In genomic region chr2:26153909-26154340, GRCm38 (mm10) we compare ENCODE assay signal across 8 mouse cellular contexts. TPM values are rescaled to one million over a fixed set of nuclear protein-coding genes. Genes with fewer than 3 reads are reported as not detected.
A peak's percentile ranks its signal among the peaks of the same experiment; 100 is the strongest.
DNase-seq lines count a peak whose midpoint lies in the region; ATAC-seq and TF ChIP-seq lines count a peak whose summit lies in the region.

No protein-coding gene starts in this region.

- no peak overlapping the region for H3K4me2 ChIP-seq in embryonic facial prominence, embryonic 12.5 days (replicated peaks)

- peak; percentile 54; the same call in 1 of the 2 replicates for TF ChIP-seq CTCF in small intestine, adult 2 months (IDR thresholded peaks at IDR 0.05; ENCODE audit: extremely low read depth, insufficient read length, insufficient replicate concordance, low read depth, low read length)

- ATAC-seq in embryonic facial prominence, embryonic 12.5 days (ENCODE audit: insufficient number of reproducible peaks, insufficient read depth, low FRiP score, low TSS enrichment) = 0 out of 2 replicates have a peak, but pooled peaks have one; percentile 29

- H3K27me3 ChIP-seq in embryonic facial prominence, embryonic 12.5 days = no peaks in the 10 kb centered on the region
- no peaks in the 10 kb centered on the region for H3K27me3 ChIP-seq in small intestine, adult 2 months (ENCODE audit: control insufficient read depth, insufficient read depth, low read length)

- H3K4me3 ChIP-seq in embryonic facial prominence, embryonic 12.5 days = no peak overlapping the region
- H3K4me3 ChIP-seq in small intestine, adult 2 months (ENCODE audit: low read depth, low read length) = no peak overlapping the region

- H3K4me1 ChIP-seq in embryonic facial prominence, embryonic 12.5 days = no peaks in the 10 kb centered on the region
- H3K4me1 ChIP-seq in small intestine, adult 2 months (ENCODE audit: control insufficient read depth, insufficient read depth, insufficient read length, low read length) = no peaks in the 10 kb centered on the region

- WGBS in embryonic facial prominence, embryonic 12.5 days = 4% methylated on average over 4 of the region's 4 CpGs
- WGBS in small intestine, adult 2 months = 22% methylated on average over 4 of the region's 4 CpGs

- TF ChIP-seq POLR2A in small intestine, adult 2 months (IDR thresholded peaks at IDR 0.05; ENCODE audit: low read depth, low read length) = no peak

- DNase-seq in right cerebral cortex, adult 18-20 months = peak; percentile 47
- DNase-seq in right cerebral cortex, postnatal 14 days = no peak
- peak; percentile 80 for DNase-seq in ZHBTc4 (ENCODE audit: low read depth, low spot score)
- DNase-seq in hindlimb bud, embryonic 11.5 days (ENCODE audit: extremely low spot score, low read depth, low spot score) = peak; percentile 60
- peak; percentile 41 for DNase-seq in lung, postnatal 14 days
- DNase-seq in ovary, postnatal 10 days (ENCODE audit: low spot score) = no peak

- H3K27ac ChIP-seq in embryonic facial prominence, embryonic 12.5 days = no peak overlapping the region
- H3K27ac ChIP-seq in small intestine, adult 2 months (ENCODE audit: insufficient read depth, low read depth, low read length) = no peak overlapping the region

- H3K9ac ChIP-seq in embryonic facial prominence, embryonic 12.5 days = no peak overlapping the region

- no peaks in the 10 kb centered on the region for H3K36me3 ChIP-seq in embryonic facial prominence, embryonic 12.5 days
- no peaks in the 10 kb centered on the region for H3K36me3 ChIP-seq in small intestine, adult 2 months (ENCODE audit: control insufficient read depth, insufficient read depth, low read length)

- no peaks in the 10 kb centered on the region for H3K9me3 ChIP-seq in embryonic facial prominence, embryonic 12.5 days

RNA-seq across cellular contexts. Expression of gene Nacc2, which starts 30.9 kb away (rescaled TPM):
- polyA plus RNA-seq in embryonic facial prominence, embryonic 12.5 days (2016; fragmentation: Nextera tagmentation; extraction: Ambion mirVana) = 6.8 and 7.7 TPM in 2 replicates
- polyA plus RNA-seq in small intestine, adult 2 months (2012; rRNA removed) = 45.4 and 51.2 TPM in 2 replicates

RNA-seq across cellular contexts. Expression of gene Lhx3, which starts 54.2 kb away (rescaled TPM):
- polyA plus RNA-seq in embryonic facial prominence, embryonic 12.5 days (2016; fragmentation: Nextera tagmentation; extraction: Ambion mirVana) = 1.3 and 3.1 TPM in 2 replicates
- 0.13 TPM in 1 of 2 replicates, not detected in the other for polyA plus RNA-seq in small intestine, adult 2 months (2012; rRNA removed)

Comparison
In these comparisons a context has a peak if more than half of its experiments do, and no peak if none do; other contexts are left out.
1. DNase-seq: peak in right cerebral cortex, adult 18-20 months (single experiment), ZHBTc4 (single experiment), hindlimb bud, embryonic 11.5 days (single experiment) and lung, postnatal 14 days (single experiment); none in right cerebral cortex, postnatal 14 days (single experiment) and ovary, postnatal 10 days (single experiment).